Mouse (Mus musculus) granulocyte monocyte progenitor cell, adult 5-6 weeks (primary cell): ENCODE data around the gene Olfr730. TPM values are rescaled to one million over a fixed set of nuclear protein-coding genes. Genes with fewer than 3 reads are reported as not detected.

Experiments
- ATAC-seq: replicated peaks from 2 replicates; pipeline ENCODE4 v1.8.0; 2016; ENCODE audit warnings: mild to moderate bottlenecking, moderate TSS enrichment, inconsistent platforms; ENCODE audit not compliant: poor library complexity, severe bottlenecking
- total RNA-seq, 2 experiments: library from RNA; stranded (forward) in 1 of 2; stranded (reverse) in 1 of 2; fragments of 200-712, 200-1000 nt in 1 of 2; fragments of >200 nt in 1 of 2; fragmentation: Nextera tagmentation in 1 of 2; gene quantifications; 2 replicates each; pipeline ENCODE4 v1.2.3; 2014 to 2017

Gene Olfr730
- total RNA-seq (2014; fragmentation: Nextera tagmentation) (not detected in 2 replicates), total RNA-seq (2017) (not detected in 2 replicates)

GRCm38 (mm10) chr14:50188098-50188497, at the start of gene Olfr730:
TSS of gene Olfr730 (minus strand) at chr14:50188198.
- no peak for ATAC-seq

GRCm38 (mm10) chr14:50152810-50153209, 35.2 kb downstream of the Olfr730 start, which contains the start of gene Olfr729:
TSS of gene Olfr729 (minus strand) at chr14:50152910.
- no peak for ATAC-seq

GRCm38 (mm10) chr14:50142580-50142979, 45.4 kb downstream of the Olfr730 start, which contains the start of gene Olfr728:
TSS of gene Olfr728 (minus strand) at chr14:50142680.
- no peak for ATAC-seq

Other genes with a start within 250 kb of the Olfr730 start
- gene Olfr724, start 224.9 kb downstream of the Olfr730 start, total RNA-seq (2014; fragmentation: Nextera tagmentation), result not detected in 2 replicates
- gene Olfr724, start 224.9 kb downstream of the Olfr730 start, total RNA-seq (2017), result not detected in 2 replicates
- not detected in 2 replicates for gene Olfr725, start 147.8 kb downstream of the Olfr730 start, total RNA-seq (2014; fragmentation: Nextera tagmentation)
- gene Olfr725, start 147.8 kb downstream of the Olfr730 start, total RNA-seq (2017), result not detected in 2 replicates
- not detected in 2 replicates for gene Olfr726, start 97.2 kb downstream of the Olfr730 start, total RNA-seq (2014; fragmentation: Nextera tagmentation)
- gene Olfr726, start 97.2 kb downstream of the Olfr730 start, total RNA-seq (2017), result not detected in 2 replicates
- not detected in 2 replicates for gene Olfr727, start 65.0 kb downstream of the Olfr730 start, total RNA-seq (2014; fragmentation: Nextera tagmentation)
- not detected in 2 replicates for gene Olfr727, start 65.0 kb downstream of the Olfr730 start, total RNA-seq (2017)
- not detected in 2 replicates for gene Olfr728, start 45.5 kb downstream of the Olfr730 start, total RNA-seq (2014; fragmentation: Nextera tagmentation)
- not detected in 2 replicates for gene Olfr728, start 45.5 kb downstream of the Olfr730 start, total RNA-seq (2017)
- gene Olfr729, start 35.3 kb downstream of the Olfr730 start, total RNA-seq (2014; fragmentation: Nextera tagmentation), result not detected in 2 replicates
- not detected in 2 replicates for gene Olfr729, start 35.3 kb downstream of the Olfr730 start, total RNA-seq (2017)
- gene Olfr731, start 53.7 kb upstream of the Olfr730 start, total RNA-seq (2014; fragmentation: Nextera tagmentation), result not detected in 2 replicates
- not detected in 2 replicates for gene Olfr731, start 53.7 kb upstream of the Olfr730 start, total RNA-seq (2017)
- gene Olfr732, start 96.0 kb upstream of the Olfr730 start, total RNA-seq (2014; fragmentation: Nextera tagmentation), result not detected in 2 replicates
- gene Olfr732, start 96.0 kb upstream of the Olfr730 start, total RNA-seq (2017), result not detected in 2 replicates
- not detected in 2 replicates for gene Olfr733, start 113.3 kb upstream of the Olfr730 start, total RNA-seq (2014; fragmentation: Nextera tagmentation)
- gene Olfr733, start 113.3 kb upstream of the Olfr730 start, total RNA-seq (2017), result not detected in 2 replicates
- gene Olfr734, start 138.6 kb upstream of the Olfr730 start, total RNA-seq (2014; fragmentation: Nextera tagmentation), result not detected in 2 replicates
- not detected in 2 replicates for gene Olfr734, start 138.6 kb upstream of the Olfr730 start, total RNA-seq (2017)
- not detected in 2 replicates for gene Olfr735, start 160.7 kb upstream of the Olfr730 start, total RNA-seq (2014; fragmentation: Nextera tagmentation)
- gene Olfr735, start 160.7 kb upstream of the Olfr730 start, total RNA-seq (2017), result not detected in 2 replicates
- gene Tlr11, start 169.7 kb upstream of the Olfr730 start, total RNA-seq (2014; fragmentation: Nextera tagmentation), result not detected in 2 replicates
- gene Tlr11, start 169.7 kb upstream of the Olfr730 start, total RNA-seq (2017), result not detected in 2 replicates
- not detected in 2 replicates for gene Olfr736, start 193.0 kb upstream of the Olfr730 start, total RNA-seq (2014; fragmentation: Nextera tagmentation)
- gene Olfr736, start 193.0 kb upstream of the Olfr730 start, total RNA-seq (2017), result not detected in 2 replicates
- gene Olfr738, start 219.4 kb upstream of the Olfr730 start, total RNA-seq (2014; fragmentation: Nextera tagmentation), result not detected in 2 replicates
- not detected in 2 replicates for gene Olfr738, start 219.4 kb upstream of the Olfr730 start, total RNA-seq (2017)
- gene Olfr739, start 230.4 kb upstream of the Olfr730 start, total RNA-seq (2014; fragmentation: Nextera tagmentation), result not detected in 2 replicates
- gene Olfr739, start 230.4 kb upstream of the Olfr730 start, total RNA-seq (2017), result not detected in 2 replicates